Mouse (Mus musculus): Measurements from ENCODE around the gene Luc7l2. TPM values are rescaled to one million over a fixed set of nuclear protein-coding genes. Genes with fewer than 3 reads are reported as not detected.

Luc7l2 gene
- 100 to 1,000 TPM; 392 to 406 TPM for total RNA-seq (2023)

DNA sequence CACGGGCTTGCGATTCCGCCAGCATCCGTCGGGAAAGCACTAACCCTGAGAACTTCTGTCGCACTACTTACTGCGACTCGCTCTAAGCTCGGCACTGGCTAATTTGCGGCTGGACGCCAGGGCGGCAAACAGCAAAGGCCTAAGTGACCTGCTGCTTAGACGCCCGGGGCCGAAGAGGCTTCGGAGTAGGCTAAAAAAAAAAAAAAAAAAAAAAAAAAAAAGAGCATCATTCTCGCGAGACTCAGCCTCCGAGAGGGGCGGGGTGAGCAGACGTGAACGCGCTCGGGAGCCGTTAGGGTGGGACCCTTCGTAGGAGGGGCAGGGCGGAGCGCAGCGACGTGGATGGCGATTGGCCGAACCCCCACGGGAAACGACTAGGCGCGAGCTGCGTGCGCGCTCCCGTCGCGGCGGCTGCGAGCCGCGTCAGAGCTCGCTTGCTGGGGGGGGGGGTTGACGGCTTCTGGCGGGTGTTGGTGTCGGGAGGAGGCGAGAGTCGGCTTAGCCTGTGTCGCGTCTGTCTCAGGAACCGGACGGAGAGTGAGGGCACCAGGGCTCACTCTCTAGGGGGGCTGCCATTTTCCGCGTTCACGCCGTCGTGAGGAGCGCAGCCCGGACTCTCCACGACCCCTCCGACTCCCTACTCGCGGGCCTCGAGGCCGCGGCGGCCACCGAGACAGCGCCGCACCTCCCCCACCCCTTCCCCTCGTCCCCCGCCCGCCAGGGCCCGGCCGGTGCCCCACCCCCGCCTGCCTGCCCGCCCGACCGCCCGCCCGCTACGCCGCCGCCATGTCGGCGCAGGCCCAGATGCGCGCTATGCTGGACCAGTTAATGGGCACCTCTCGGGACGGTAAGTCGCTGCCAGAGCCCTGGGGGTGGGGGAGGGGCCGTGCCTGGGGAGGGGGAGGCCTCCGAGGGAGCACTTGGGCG, at the start of gene Luc7l2:
Luc7l2 (plus strand) TSS at position 273 of the 927 bp plus-strand sequence.

GRCm38 (mm10) chr6:38533428-38534405, 17.4 kb upstream of the Luc7l2 start, which contains the start of gene Fmc1:
Gene Fmc1, plus strand, starts transcription at chr6:38533502.

DNA sequence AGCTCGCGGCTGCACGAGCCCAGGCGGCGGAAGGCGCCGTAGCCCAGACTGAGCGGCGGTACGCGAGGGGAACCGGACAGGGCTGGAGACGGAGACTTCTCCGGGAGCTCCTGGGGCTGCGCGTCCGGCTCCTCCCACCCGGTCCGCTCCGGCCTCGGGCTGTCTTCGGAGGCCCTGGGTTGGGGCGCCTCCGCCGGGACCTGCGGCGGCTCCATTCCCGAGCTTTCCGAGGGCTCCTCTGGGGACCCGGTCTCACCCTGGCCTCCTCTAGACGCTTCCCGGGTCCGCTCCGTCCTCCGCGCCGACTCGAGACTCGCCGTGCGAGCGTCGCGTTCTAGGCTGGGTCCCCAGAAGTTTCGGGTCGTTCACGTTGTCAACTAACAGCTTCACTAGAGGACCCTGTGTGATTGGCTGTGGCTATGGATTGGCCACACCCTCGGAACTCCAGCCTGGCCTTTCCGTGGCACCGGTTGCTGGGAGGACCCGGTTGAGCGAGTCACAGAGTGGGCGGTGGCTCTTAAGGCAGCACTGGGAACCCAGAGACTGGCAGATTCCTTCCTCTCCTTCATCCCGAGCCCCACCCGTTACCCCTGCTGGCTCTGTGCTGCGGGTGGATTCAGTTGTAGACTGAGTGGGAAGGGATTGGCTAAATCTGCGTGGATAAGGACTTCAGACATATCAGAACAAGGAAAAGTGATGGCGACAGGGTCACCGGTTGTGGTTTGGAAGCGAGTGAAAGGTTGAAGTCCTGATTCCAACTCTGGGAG, 85.9 kb downstream of the Luc7l2 start, which contains the start of gene Klrg2:
Klrg2 (minus strand) TSS at position 391 of the 767 bp plus-strand sequence.

Other genes starting within 250 kb of the Luc7l2 start
- 100 to 1,000 TPM; 314 to 339 TPM for gene Zc3hav1, start 196.7 kb upstream of the Luc7l2 start, total RNA-seq (2023)
- not detected for gene Ttc26, start 169.9 kb upstream of the Luc7l2 start, total RNA-seq (2023)
- gene Ubn2, start 117.4 kb upstream of the Luc7l2 start, total RNA-seq (2023), result 10 to 100 TPM; 56.4 to 57.7 TPM
- 10 to 100 TPM; 20.4 to 33.4 TPM for gene Fmc1, start 17.8 kb upstream of the Luc7l2 start, total RNA-seq (2023)
- gene Klrg2, start 85.9 kb downstream of the Luc7l2 start, total RNA-seq (2023), result not detected
- gene Clec2l, start 111.7 kb downstream of the Luc7l2 start, total RNA-seq (2023), result not detected